Mouse (Mus musculus): ENCODE measurements around the gene Ric3.

- TF ChIP-seq CTCF (IDR thresholded peaks at IDR 0.05; ENCODE audit: control insufficient read depth, insufficient read depth, low read length) (no peak), POLR2A (IDR thresholded peaks at IDR 0.05; ENCODE audit: borderline replicate concordance, control insufficient read depth, low read depth, low read length) (no peak)
These were observed 3.8 kb upstream of the Ric3 start for GRCm38 (mm10) chr7:109086946-109087345.
